Mouse (Mus musculus): ENCODE data around the gene Rcn2.

GRCm38 (mm10) chr9:56072861-56073260 is 31.2 kb downstream of the Rcn2 start:
- TF ChIP-seq CTCF (IDR thresholded peaks at IDR 0.05; ENCODE audit: low read depth, low read length), result no peak
- TF ChIP-seq GATA1 (IDR thresholded peaks at IDR 0.05; ENCODE audit: borderline replicate concordance, low read length), result no peak
- no peak for TF ChIP-seq GATA2 (IDR thresholded peaks at IDR 0.05; ENCODE audit: borderline replicate concordance, low read depth, low read length)
- no peak for TF ChIP-seq TAL1 (conservative IDR thresholded peaks at IDR 0.05; ENCODE audit: low read depth, low read length)
- no peak for TF ChIP-seq POLR2AphosphoS5 (IDR thresholded peaks at IDR 0.05; ENCODE audit: insufficient replicate concordance, low read depth, low read length)
